Mouse (Mus musculus) liver, embryonic 12.5 days (tissue): ENCODE data around the gene Rnase2a. TPM values are rescaled to one million over a fixed set of nuclear protein-coding genes. Genes with fewer than 3 reads are reported as not detected.
"Not testable (repeated sequence)": the region's sequence is repeated elsewhere in the genome, so short reads cannot be mapped to it uniquely, and the experiment has no call there.

ENCODE experiments used
- ATAC-seq: fragments of 200-750 bp; cut with Nextera tagmentation; 2 replicates; pipeline ENCODE4 v1.8.0; 2017; ENCODE audit warnings: moderate number of reproducible peaks, mild to moderate bottlenecking, moderate library complexity
- H3K27ac ChIP-seq: fragments of 300-500 bp; sonication (generic); 2 replicates; pipeline ENCODE4 v1.5.1; 2016; ENCODE audit warnings: mild to moderate bottlenecking
- H3K27me3 ChIP-seq: fragments of 300-500 bp; sonication (generic); replicated peaks from 2 replicates; pipeline ENCODE4 v1.6.1; 2016; ENCODE audit warnings: mild to moderate bottlenecking, moderate library complexity
- H3K36me3 ChIP-seq: fragments of 300-500 bp; sonication (generic); 2 replicates; pipeline ENCODE4 v1.6.1; 2016; ENCODE audit warnings: mild to moderate bottlenecking, moderate library complexity
- H3K4me1 ChIP-seq: fragments of 300-500 bp; sonication (generic); 2 replicates; pipeline ENCODE4 v1.6.1; 2016
- H3K4me2 ChIP-seq: fragments of 300-500 bp; sonication (generic); 2 replicates; pipeline ENCODE4 v1.6.1; 2016; ENCODE audit warnings: mild to moderate bottlenecking, moderate library complexity
- H3K4me3 ChIP-seq: fragments of 300-500 bp; sonication (generic); 2 replicates; pipeline ENCODE4 v1.5.1; 2016; ENCODE audit warnings: mild to moderate bottlenecking, moderate library complexity
- H3K9ac ChIP-seq: fragments of 300-500 bp; sonication (generic); 2 replicates; pipeline ENCODE4 v1.6.1; 2016; ENCODE audit warnings: mild to moderate bottlenecking, moderate library complexity
- H3K9me3 ChIP-seq: fragments of 300-500 bp; sonication (generic); replicated peaks from 2 replicates; pipeline ENCODE4 v1.6.1; 2016; ENCODE audit warnings: mild to moderate bottlenecking, moderate library complexity
- WGBS: fragments of 180-500 bp; shearing (Covaris S2); methylation state at CpG from one replicate; pipeline ENCODE4 v1.1.7; 2016; ENCODE audit not compliant: insufficient replicate concordance; 5-methylcytosine and 5-hydroxymethylcytosine counted together
- polyA plus RNA-seq: library from polyadenylated mRNA; unstranded; fragments of >200 nt; fragmentation: Nextera tagmentation; extraction: Ambion mirVana; gene quantifications from 2 replicates; pipeline ENCODE4 v1.2.1, GENCODE M21; 2016

Rnase2a gene
- polyA plus RNA-seq, 1 experiment from 2014 or later = not detected

- not testable (repeated sequence) for H3K4me1 ChIP-seq, H3K9me3 ChIP-seq, ATAC-seq
Observed at GRCm38 (mm10) chr14:51237488-51237887, 18.4 kb downstream of the Rnase2a start.

GRCm38 (mm10) chr14:51229657-51230056 lies 26.3 kb downstream of the Rnase2a start:
- not testable (repeated sequence) for H3K36me3 ChIP-seq, ATAC-seq, H3K4me3 ChIP-seq, H3K27me3 ChIP-seq, H3K27ac ChIP-seq, H3K4me1 ChIP-seq, H3K9ac ChIP-seq, H3K9me3 ChIP-seq, H3K4me2 ChIP-seq
- 42% methylated on average over 4 of the region's 4 CpGs for WGBS

More at GRCm38 (mm10) chr14:51237488-51237887, 18.4 kb downstream of the Rnase2a start:
- not testable (repeated sequence) for H3K27ac ChIP-seq, H3K4me2 ChIP-seq, H3K4me3 ChIP-seq, H3K36me3 ChIP-seq, H3K27me3 ChIP-seq, H3K9ac ChIP-seq
- WGBS = 33% methylated on average over 1 of the region's 1 CpGs

- not testable (repeated sequence) for H3K9ac ChIP-seq, H3K27me3 ChIP-seq, H3K4me1 ChIP-seq, H3K36me3 ChIP-seq, H3K9me3 ChIP-seq, H3K27ac ChIP-seq, H3K4me3 ChIP-seq, H3K4me2 ChIP-seq, ATAC-seq
- WGBS = 70% methylated on average over 3 of the region's 3 CpGs
Observed at GRCm38 (mm10) chr14:51220075-51220474, 35.8 kb downstream of the Rnase2a start.

Other genes starting within 250 kb of the Rnase2a start
- 0.07 TPM in 1 of 2 replicates, not detected in the other for gene Rnase10, start 248.4 kb downstream of the Rnase2a start, polyA plus RNA-seq
- gene Rnase9, start 214.2 kb downstream of the Rnase2a start, polyA plus RNA-seq = not detected in 2 replicates
- not detected in 2 replicates for gene Rnase11, start 205.9 kb downstream of the Rnase2a start, polyA plus RNA-seq
- gene Rnase12, start 198.5 kb downstream of the Rnase2a start, polyA plus RNA-seq = 0.44 and 1.4 TPM in 2 replicates
- not detected in 2 replicates for gene Olfr750, start 181.7 kb downstream of the Rnase2a start, polyA plus RNA-seq
- gene Rnase4, start 165.0 kb downstream of the Rnase2a start, polyA plus RNA-seq = 10.0 and 10.4 TPM in 2 replicates
- 2.6 and 3.5 TPM in 2 replicates for gene Ang, start 165.0 kb downstream of the Rnase2a start, polyA plus RNA-seq
- not detected in 2 replicates for gene Eddm3b, start 141.7 kb downstream of the Rnase2a start, polyA plus RNA-seq
- gene Rnase6, start 132.2 kb downstream of the Rnase2a start, polyA plus RNA-seq = 2.3 and 4.0 TPM in 2 replicates
- gene Rnase1, start 109.3 kb downstream of the Rnase2a start, polyA plus RNA-seq = not detected in 2 replicates
- gene Rnase2b, start 93.9 kb downstream of the Rnase2a start, polyA plus RNA-seq = not detected in 2 replicates
- not detected in 2 replicates for gene Ang2, start 57.0 kb downstream of the Rnase2a start, polyA plus RNA-seq
- gene Ear14, start 52.7 kb downstream of the Rnase2a start, polyA plus RNA-seq = not detected in 2 replicates
- not detected in 2 replicates for gene Gm7247, start 105.6 kb upstream of the Rnase2a start, polyA plus RNA-seq
- not detected in 2 replicates for gene Vmn2r88, start 154.7 kb upstream of the Rnase2a start, polyA plus RNA-seq
- not detected in 2 replicates for gene Vmn2r89, start 195.7 kb upstream of the Rnase2a start, polyA plus RNA-seq